Mouse (Mus musculus) gastrocnemius, adult 2 months (tissue): ENCODE measurements at regions not wholly inside any gene's neighbourhood (a gene's known extent, or its start where the extent isn't known, plus 50 kb on each side); places are given as distances from the start of the nearest gene placed in this dataset.
A peak's percentile ranks its signal among the peaks of the same experiment; 100 is the strongest.

Experiments
- DNase-seq: peaks from one replicate; pipeline ENCODE4 v3.0.0; 2022
- H3K27ac ChIP-seq: fragments of 200-600 bp; 2 replicates; pipeline ENCODE4 v1.8.1; 2022; ENCODE audit warnings: mild to moderate bottlenecking
- H3K4me3 ChIP-seq: fragments of 200-600 bp; 2 replicates; pipeline ENCODE4 v1.8.1; 2022; ENCODE audit warnings: mild to moderate bottlenecking, moderate library complexity
- CTCF ChIP-seq: fragments of 200-600 bp; IDR thresholded peaks from 2 replicates; pipeline ENCODE4 v1.8.1; 2022; ENCODE audit warnings: antibody characterized with exemption, mild to moderate bottlenecking, moderate library complexity
- intact Hi-C: fragments of 180-260 bp; cut with DNase I; formaldehyde crosslinking; loops from one replicate; pipeline ENCODE4 v1.15.1; 2025

GRCm38 (mm10) chr5:47390735-47391134 lies 592.2 kb upstream of the Slit2 start:
- Histone ChIP-seq H3K4me3 (no peak overlapping the region), H3K27ac (no peak overlapping the region)
- intact Hi-C loops = no loop called here
- no peak for TF ChIP-seq CTCF
- DNase-seq = no peak

GRCm38 (mm10) chr5:47396874-47397273 lies 586.1 kb upstream of the Slit2 start:
- Histone ChIP-seq H3K4me3 (no peak overlapping the region), H3K27ac (no peak overlapping the region)
- TF ChIP-seq CTCF = no peak
- DNase-seq = peak; percentile 18
- intact Hi-C loops = no loop called here

GRCm38 (mm10) chr5:47421916-47422315 lies 561.0 kb upstream of the Slit2 start:
- TF ChIP-seq CTCF = no peak
- no peak for DNase-seq
- no peak overlapping the region for H3K27ac ChIP-seq
- intact Hi-C loops = no loop called here
- no peak overlapping the region for H3K4me3 ChIP-seq

GRCm38 (mm10) chr5:47426040-47426439 lies 556.9 kb upstream of the Slit2 start:
- DNase-seq = no peak
- TF ChIP-seq CTCF = no peak
- Histone ChIP-seq H3K4me3 (no peak overlapping the region), H3K27ac (no peak overlapping the region)
- intact Hi-C loops = no loop called here

GRCm38 (mm10) chr5:47426467-47426866 lies 556.5 kb upstream of the Slit2 start:
- no peak for TF ChIP-seq CTCF
- intact Hi-C loops = no loop called here
- H3K27ac ChIP-seq = no peak overlapping the region
- H3K4me3 ChIP-seq = no peak overlapping the region
- peak; percentile 16 for DNase-seq

- TF ChIP-seq CTCF = no peak
- Histone ChIP-seq H3K27ac (no peak overlapping the region), H3K4me3 (no peak overlapping the region)
- no peak for DNase-seq
- intact Hi-C loops = no loop called here
Observed at GRCm38 (mm10) chr5:47429217-47430172, 553.4 kb upstream of the Slit2 start.

GRCm38 (mm10) chr5:47431599-47432328 lies 551.2 kb upstream of the Slit2 start:
- no peak overlapping the region for H3K4me3 ChIP-seq
- TF ChIP-seq CTCF = no peak
- DNase-seq = no peak
- H3K27ac ChIP-seq = no peak overlapping the region
- intact Hi-C loops = no loop called here

GRCm38 (mm10) chr5:47436455-47436854 lies 546.5 kb upstream of the Slit2 start:
- no peak overlapping the region for H3K27ac ChIP-seq
- no peak for TF ChIP-seq CTCF
- no peak for DNase-seq
- H3K4me3 ChIP-seq = no peak overlapping the region
- intact Hi-C loops = no loop called here

- Histone ChIP-seq H3K4me3 (no peak overlapping the region), H3K27ac (no peak overlapping the region)
- DNase-seq = no peak
- TF ChIP-seq CTCF = no peak
- intact Hi-C loops = no loop called here
Observed at GRCm38 (mm10) chr5:47446305-47447028, 536.5 kb upstream of the Slit2 start.

GRCm38 (mm10) chr5:47464848-47465247 lies 518.1 kb upstream of the Slit2 start:
- DNase-seq = no peak
- no peak overlapping the region for H3K4me3 ChIP-seq
- no peak for TF ChIP-seq CTCF
- intact Hi-C loops = no loop called here
- H3K27ac ChIP-seq = no peak overlapping the region

GRCm38 (mm10) chr5:47469394-47469793 lies 513.5 kb upstream of the Slit2 start:
- intact Hi-C loops = no loop called here
- Histone ChIP-seq H3K4me3 (no peak overlapping the region), H3K27ac (no peak overlapping the region)
- TF ChIP-seq CTCF = no peak
- no peak for DNase-seq

GRCm38 (mm10) chr5:47472027-47472825 lies 510.7 kb upstream of the Slit2 start:
- TF ChIP-seq CTCF = no peak
- intact Hi-C loops = no loop called here
- H3K27ac ChIP-seq = no peak overlapping the region
- no peak overlapping the region for H3K4me3 ChIP-seq
- no peak for DNase-seq
